24 mouse cellular contexts compared by ENCODE assay signal in the genomic region with DNA sequence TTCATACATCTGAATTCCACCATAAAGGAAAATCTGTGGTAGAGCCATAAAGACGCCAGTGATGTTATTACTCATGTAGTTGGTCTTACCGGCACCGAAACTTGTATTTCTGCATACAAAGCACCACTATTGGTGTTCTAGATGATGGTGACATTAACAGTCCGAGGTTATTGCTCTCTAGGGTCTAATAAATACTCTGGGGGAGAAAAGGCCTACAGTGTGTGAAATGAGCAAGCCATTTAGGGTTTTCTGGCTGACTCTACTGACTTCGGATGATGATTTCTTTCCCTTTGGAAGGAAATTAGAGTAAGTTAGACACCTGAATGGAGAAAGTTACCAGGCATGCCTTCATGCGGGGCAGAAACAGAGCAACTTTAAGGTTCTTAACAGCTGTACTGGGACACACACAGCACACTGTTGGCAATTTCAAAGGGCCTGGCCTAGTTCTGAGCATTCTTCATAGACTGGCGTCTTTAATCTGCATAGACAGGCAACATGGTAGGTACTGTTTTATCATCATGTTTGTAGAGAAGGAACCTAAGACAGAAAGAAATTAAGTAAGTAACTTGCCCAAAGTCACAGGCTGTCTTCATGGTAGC.
A peak's percentile ranks its signal among the peaks of the same experiment; 100 is the strongest.
DNase-seq lines count a peak whose midpoint lies in the region; ATAC-seq and TF ChIP-seq lines count a peak whose summit lies in the region.
"Had no signal": no experiment of that assay in that cellular context is flagged by ENCODE, and none has a peak within 500 bp of the region (broad histone marks: within the 10 kb centered on the region; RNA-seq: fewer than 3 reads in every experiment).

No protein-coding gene starts in this region.

- intact Hi-C loops in heart, postnatal 36 days (cut with DNase I), result no loop called here

- H3K4me3 ChIP-seq in limb, embryonic 12.5 days (replicated peaks), result no peak overlapping the region
- H3K4me3 ChIP-seq in limb, embryonic 10.5 days, result no peak overlapping the region
- no peak overlapping the region for H3K4me3 ChIP-seq in limb, embryonic 14.5 days (replicated peaks; ENCODE audit: low read length)
- H3K4me3 ChIP-seq: embryonic facial prominence, embryonic 10.5 days; embryonic facial prominence, embryonic 12.5 days; forebrain, embryonic 13.5 days; forebrain, embryonic 15.5 days had no signal

- H3K4me1 ChIP-seq in limb, embryonic 12.5 days (replicated peaks), result peaks cover 10% of the 10 kb centered on the region
- no peaks in the 10 kb centered on the region for H3K4me1 ChIP-seq in limb, embryonic 10.5 days
- H3K4me1 ChIP-seq in limb, embryonic 14.5 days (ENCODE audit: control insufficient read depth, insufficient read depth, low read length), result peaks cover 9% of the 10 kb centered on the region; the same call in 1 of the 2 replicates
- H3K4me1 ChIP-seq: embryonic facial prominence, embryonic 10.5 days; embryonic facial prominence, embryonic 12.5 days; forebrain, embryonic 13.5 days; forebrain, embryonic 15.5 days had no signal

- no peak for DNase-seq in limb, embryonic 10.5 days (ENCODE audit: low spot score)
- peak; percentile 20 for DNase-seq in forelimb bud, embryonic 11.5 days (ENCODE audit: low read depth, low spot score)
- DNase-seq in limb, embryonic 14.5 days (ENCODE audit: low spot score), result no peak
- no peak for DNase-seq in lung, postnatal 14 days
- no peak for DNase-seq in heart, postnatal 36 days
- DNase-seq: adrenal gland, adult 8-10 months; adrenal gland, postnatal 14 days; adrenal gland, postnatal 36 days; B cell, adult 2 months; cerebellum, adult 11-12 months; cerebellum, adult 2 months; cerebellum, adult 9-10 months; cerebellum, postnatal 10 days; cerebellum, postnatal 25 days had no signal

- WGBS in limb, embryonic 12.5 days, result 49% methylated on average over 7 of the region's 7 CpGs
- 86% methylated on average over 7 of the region's 7 CpGs for WGBS in limb, embryonic 10.5 days
- WGBS in limb, embryonic 14.5 days, result 38% methylated on average over 7 of the region's 7 CpGs

- H3K4me2 ChIP-seq in limb, embryonic 12.5 days, result no peak overlapping the region
- no peak overlapping the region for H3K4me2 ChIP-seq in limb, embryonic 14.5 days (replicated peaks; ENCODE audit: low read depth, low read length, severe bottlenecking)
- H3K4me2 ChIP-seq: embryonic facial prominence, embryonic 12.5 days; forebrain, embryonic 13.5 days; forebrain, embryonic 15.5 days had no signal

- no peaks in the 10 kb centered on the region for H3K36me3 ChIP-seq in limb, embryonic 12.5 days
- no peaks in the 10 kb centered on the region for H3K36me3 ChIP-seq in limb, embryonic 10.5 days
- H3K36me3 ChIP-seq in limb, embryonic 14.5 days (ENCODE audit: control insufficient read depth, insufficient read depth, low read length), result no peaks in the 10 kb centered on the region
- H3K36me3 ChIP-seq: embryonic facial prominence, embryonic 10.5 days; embryonic facial prominence, embryonic 12.5 days; forebrain, embryonic 15.5 days; G1E had no signal

- no peak overlapping the region for H3K9ac ChIP-seq in limb, embryonic 12.5 days (replicated peaks)
- no peak overlapping the region for H3K9ac ChIP-seq in limb, embryonic 14.5 days (ENCODE audit: low read depth, low read length, severe bottlenecking)
- H3K9ac ChIP-seq: embryonic facial prominence, embryonic 12.5 days; forebrain, embryonic 13.5 days; forebrain, embryonic 15.5 days had no signal

- H3K27me3 ChIP-seq in limb, embryonic 12.5 days, result peaks cover 8% of the 10 kb centered on the region; the same call in 1 of the 2 replicates
- no peaks in the 10 kb centered on the region for H3K27me3 ChIP-seq in limb, embryonic 10.5 days (ENCODE audit: low read depth, poor library complexity, severe bottlenecking)
- no peaks in the 10 kb centered on the region; the same call in 1 of the 2 replicates for H3K27me3 ChIP-seq in limb, embryonic 14.5 days (ENCODE audit: control insufficient read depth, insufficient read depth, low read length)
- H3K27me3 ChIP-seq: CH12.LX; embryonic facial prominence, embryonic 12.5 days; forebrain, embryonic 13.5 days; forebrain, embryonic 15.5 days had no signal

- TF ChIP-seq POLR2A in limb, embryonic 14.5 days (IDR thresholded peaks at IDR 0.05; ENCODE audit: borderline replicate concordance, extremely low read depth, insufficient read depth, insufficient read length), result no peak

- no peak overlapping the region for H3K27ac ChIP-seq in limb, embryonic 12.5 days
- no peak overlapping the region for H3K27ac ChIP-seq in limb, embryonic 10.5 days
- H3K27ac ChIP-seq in limb, embryonic 14.5 days (replicated peaks; ENCODE audit: low read depth, low read length), result no peak overlapping the region
- H3K27ac ChIP-seq: embryonic facial prominence, embryonic 10.5 days; embryonic facial prominence, embryonic 12.5 days; forebrain, embryonic 13.5 days; forebrain, embryonic 15.5 days had no signal

- no peaks in the 10 kb centered on the region for H3K9me3 ChIP-seq in limb, embryonic 12.5 days
- H3K9me3 ChIP-seq in limb, embryonic 10.5 days (replicated peaks), result no peaks in the 10 kb centered on the region
- no peaks in the 10 kb centered on the region for H3K9me3 ChIP-seq in limb, embryonic 14.5 days (ENCODE audit: control insufficient read depth, low read length)
- H3K9me3 ChIP-seq: embryonic facial prominence, embryonic 10.5 days; embryonic facial prominence, embryonic 12.5 days; forebrain, embryonic 13.5 days; forebrain, embryonic 15.5 days had no signal

- peak; percentile 77; the same call in 1 of the 2 replicates for ATAC-seq in limb, embryonic 12.5 days (ENCODE audit: insufficient number of reproducible peaks, insufficient read depth, low FRiP score, low TSS enrichment, low read depth)
- peak; percentile 37 for ATAC-seq in limb, embryonic 14.5 days (ENCODE audit: low FRiP score, low read depth)
- ATAC-seq: activated CD4-positive, CD25-positive, alpha-beta regulatory T cell, adult 4 months; CD4-positive, CD25-positive, alpha-beta regulatory T cell, adult 4 months; forebrain, embryonic 13.5 days; forebrain, embryonic 15.5 days; Patski had no signal
